Mouse (Mus musculus) heart, postnatal 14 days (tissue): ENCODE measurements at regions not wholly inside any gene's neighbourhood (a gene's known extent, or its start where the extent isn't known, plus 50 kb on each side); places are given as distances from the start of the nearest gene placed in this dataset.

Experiments used
- DNase-seq, 2 experiments: peaks; one replicate each; pipeline ENCODE4 v3.0.0; 2021 to 2022
- intact Hi-C: fragments of 180-260 bp; cut with DNase I; formaldehyde crosslinking; loops from one replicate; pipeline ENCODE4 v1.15.1; 2025

DNA sequence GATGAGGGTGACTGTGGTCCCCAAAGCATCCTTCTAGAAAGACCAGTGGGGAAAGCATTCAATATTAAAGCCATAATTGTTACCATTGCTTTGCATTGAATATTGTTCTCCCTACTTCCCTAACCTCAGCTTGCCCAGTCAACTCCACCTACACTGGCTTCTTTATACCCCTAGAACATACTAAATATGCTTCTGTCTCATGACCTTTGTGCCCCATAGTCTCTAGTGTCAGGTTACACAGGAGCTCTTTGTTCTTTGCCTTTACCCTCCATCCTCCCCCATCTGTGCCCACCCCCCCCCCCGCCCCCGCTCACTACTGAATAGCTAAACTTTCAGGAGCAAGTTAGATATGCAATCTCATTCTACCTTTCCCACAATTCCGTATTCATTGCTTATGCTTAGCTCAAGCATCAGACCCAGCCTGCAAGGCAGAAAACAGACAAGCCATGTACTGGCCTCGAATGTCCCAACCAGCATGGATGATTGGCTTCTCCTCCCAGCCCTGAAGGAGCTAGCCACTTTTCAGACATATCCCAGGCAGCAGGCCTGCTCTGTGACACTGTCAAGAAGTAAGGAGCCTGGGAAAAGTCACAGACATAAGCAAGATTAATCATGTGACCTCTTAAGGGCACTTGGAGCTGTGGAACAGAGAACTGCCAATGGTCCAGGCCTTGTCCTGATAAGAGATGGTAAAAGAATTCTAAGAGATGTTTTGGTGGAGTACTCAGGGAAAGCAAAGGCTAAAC, 410.4 kb downstream of the Insc start:
- DNase-seq: no peak
- intact Hi-C loops: no loop called here

DNA sequence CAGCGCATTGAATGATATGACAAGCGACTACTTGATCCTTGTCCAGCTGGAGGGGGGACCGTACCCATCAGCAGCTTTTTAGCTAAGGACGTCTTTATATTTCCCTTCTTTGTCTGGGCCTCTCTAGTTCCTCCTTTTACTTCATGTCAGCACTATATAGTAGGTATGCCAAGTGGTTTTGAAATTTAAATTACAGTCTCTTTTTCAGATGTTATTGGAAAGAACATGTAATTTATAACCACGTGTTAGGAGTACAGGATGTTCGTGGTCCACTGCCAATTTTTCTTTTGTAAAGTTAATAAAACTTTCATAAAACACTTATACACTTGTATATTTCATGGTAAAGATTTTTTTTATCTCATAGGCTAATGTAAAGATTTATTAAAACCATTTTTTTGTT, 426.5 kb downstream of the Insc start:
- no peak for DNase-seq
- intact Hi-C loops: no loop called here

DNA sequence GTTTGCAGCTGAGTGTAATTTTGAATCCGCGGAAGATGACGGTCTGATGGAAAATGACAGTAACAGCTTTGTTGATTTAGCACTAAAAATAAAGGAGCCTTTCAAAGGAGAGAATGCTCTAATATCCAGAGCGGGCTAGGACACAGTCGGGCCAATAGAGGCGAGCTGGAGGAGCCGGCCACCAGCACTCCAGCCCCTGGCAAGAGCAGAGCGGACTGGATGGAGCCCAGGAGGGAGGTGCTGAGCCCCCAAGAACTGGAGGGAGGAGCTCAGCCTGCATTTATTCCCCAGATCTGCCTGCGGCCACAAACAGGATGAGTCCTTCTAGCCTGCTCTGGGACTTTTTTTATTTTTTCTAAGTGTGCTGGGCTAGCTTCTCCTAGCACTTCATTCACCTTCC, 426.9 kb downstream of the Insc start:
- intact Hi-C loops: no loop called here
- DNase-seq: peak; percentile 67

DNA sequence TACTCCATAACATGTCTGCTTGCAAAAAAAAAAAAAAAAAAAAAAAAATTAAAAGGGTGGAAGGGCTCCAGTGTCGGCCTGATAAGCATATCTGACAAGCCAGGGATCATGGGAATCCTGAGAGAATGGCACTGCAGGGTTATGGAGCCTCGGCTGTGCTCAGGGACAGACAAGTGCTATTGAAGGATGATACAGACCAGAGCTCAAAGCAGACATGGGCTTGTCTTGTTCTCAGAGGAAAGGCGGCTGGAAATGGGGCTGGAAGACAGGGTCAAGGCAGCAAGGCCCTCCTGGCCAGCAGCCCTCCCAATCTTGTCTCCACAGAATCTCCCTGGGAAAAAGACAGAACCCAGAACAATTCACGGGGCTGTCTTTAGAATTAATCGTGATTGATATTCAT, 449.0 kb downstream of the Insc start:
- no peak for DNase-seq
- intact Hi-C loops: no loop called here

DNA sequence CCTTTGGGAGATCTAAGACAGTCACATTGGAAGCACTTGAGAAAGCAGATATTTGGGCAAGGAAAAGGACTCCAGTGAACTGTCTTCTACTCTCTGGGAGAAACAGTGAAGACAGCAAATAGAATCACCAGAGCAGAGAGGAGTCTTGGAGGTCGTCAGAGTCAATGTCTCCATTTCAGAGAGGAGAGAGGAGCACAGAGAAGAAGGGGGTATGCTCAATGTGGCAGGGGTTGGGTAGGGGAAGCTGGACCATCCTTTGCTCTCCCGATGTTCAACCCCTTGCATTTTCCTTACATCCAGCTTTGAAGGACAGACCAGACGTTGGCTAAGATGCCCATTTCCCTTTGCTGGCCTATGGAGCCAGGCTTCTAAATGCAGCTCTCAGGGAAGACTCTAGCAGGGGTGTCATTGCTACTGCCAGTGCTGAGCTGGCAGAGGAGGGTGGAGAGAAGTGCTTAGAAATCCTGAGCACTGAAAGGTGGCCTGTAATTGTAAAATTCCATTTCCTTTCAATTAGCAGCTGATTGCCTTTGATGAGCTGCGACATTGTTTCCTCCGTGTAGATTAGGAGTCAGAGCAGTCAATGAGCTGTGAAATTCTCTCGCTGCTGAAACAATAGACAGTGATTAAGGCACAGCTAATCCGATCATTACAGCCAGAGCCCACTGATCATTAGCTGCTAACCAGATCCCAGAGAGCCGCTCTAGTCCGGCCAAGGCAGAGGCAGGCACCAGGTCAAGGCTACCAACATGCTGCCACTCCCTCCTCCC, 449.7 kb downstream of the Insc start:
- DNase-seq: no peak
- intact Hi-C loops: no loop called here

DNA sequence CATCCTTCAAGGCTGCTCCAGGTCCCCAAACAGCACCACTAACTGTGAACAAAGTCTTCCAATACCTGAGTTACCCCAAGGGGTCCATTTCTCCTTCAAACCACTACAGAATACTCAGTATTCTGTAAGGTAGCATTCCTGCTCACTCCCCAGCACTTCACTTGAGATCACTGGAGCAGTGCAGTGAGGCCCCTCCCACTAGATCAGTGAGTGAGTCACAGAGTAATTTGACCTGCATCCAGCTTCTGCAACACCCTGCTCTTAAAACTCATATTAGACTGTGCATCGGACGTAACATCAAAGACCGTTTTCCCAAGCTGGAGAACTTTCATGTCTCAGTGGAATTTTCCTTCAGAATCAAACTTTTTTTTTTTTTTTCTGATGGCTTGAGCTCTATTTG, 461.4 kb downstream of the Insc start:
- peak in 1 of 2 experiments; percentile 15 for DNase-seq
- intact Hi-C loops: no loop called here

DNA sequence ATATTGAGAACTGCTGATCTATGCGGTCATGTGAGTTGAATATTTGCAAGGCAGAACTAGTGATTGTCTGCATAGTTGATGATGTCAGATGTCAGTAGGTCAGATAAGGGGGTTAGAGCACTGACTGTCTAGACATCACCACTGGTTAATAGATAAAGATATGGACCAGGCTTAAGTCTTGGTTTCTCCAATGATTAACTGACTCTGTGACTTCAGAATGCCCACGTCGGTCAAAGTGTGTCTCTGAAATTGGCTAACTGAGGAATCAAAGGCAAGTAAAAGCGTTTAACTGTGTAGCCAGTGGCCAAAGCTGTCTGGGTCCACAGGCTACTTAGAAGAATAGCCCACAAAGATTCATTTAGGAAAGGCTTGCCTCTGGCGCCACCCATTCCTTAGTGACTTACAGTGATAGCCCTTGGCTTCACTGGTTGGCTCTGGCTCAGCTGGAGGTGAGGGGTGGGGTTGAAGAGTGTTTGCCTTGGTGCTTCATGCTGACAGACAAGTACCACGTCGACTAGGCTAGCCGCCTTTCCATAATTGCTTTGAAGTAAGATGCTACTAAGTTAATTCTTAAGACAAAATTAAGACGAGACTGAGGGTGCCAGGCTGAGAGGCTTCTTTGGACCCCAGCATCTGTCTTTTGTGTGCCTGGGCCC, 463.1 kb downstream of the Insc start:
- DNase-seq: no peak
- intact Hi-C loops: no loop called here

DNA sequence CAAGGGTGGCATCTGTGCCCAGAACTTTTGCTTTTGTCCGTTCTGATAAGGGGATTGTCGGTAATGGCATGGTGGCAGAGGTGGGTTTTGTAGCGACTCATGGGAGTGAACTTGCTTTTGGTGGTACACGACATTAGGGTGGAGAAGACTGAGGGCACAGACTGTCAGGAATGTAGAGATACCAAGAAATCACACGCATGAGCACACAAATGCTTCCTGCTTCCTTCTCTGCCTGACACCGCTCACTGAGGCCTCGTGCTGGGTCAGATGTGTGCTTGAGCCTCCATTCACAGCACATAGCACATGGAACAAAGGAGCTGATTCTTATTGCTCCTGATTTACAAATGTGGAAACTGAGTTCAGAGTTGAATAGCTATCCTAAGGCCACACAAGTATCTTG, 465.3 kb downstream of the Insc start:
- no peak for DNase-seq
- intact Hi-C loops: no loop called here

DNA sequence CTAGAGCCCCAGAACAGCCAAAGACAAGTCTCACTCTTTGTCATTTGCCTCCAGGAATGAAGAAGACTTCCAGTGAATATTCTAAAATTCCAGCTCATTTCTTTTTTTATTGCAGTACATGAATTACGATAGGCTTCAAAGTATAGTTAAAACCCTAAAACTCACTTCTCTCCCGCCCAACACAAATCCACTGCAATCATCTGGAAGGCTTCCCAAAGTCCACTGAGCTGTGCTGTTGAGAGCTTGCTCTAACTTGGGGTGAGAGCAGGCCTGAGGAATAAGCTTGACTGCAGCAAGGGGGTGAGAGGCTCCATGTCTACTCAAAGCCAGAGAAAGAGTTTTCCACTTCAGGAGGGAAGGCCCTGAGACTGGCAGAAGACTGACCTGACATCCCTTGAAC, 466.5 kb downstream of the Insc start:
- intact Hi-C loops: no loop called here
- DNase-seq: no peak

DNA sequence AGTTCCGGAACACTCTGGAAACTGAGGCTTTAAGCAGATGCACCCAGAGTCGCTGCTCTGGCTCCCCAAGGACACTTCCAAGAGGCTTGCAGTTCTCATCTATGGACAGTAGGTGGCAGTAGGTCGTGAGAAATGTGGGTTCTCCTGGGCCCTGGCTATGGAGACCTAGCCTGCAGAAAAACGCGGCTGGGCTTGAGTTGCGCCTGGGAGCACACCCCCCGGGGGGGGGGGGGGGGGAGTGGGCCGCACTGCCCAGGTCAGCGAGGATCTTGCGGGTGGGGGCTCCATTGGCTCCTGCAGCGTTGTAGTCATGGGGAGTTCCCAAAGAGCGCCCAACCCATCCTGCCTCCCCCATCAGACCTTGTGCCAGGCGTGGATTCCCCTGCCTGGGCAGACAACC, 473.3 kb downstream of the Insc start:
- intact Hi-C loops: loop anchor here (1.0 to 5.0 kb wide), 3 partner anchors 150 to 823 kb away; no protein-coding TSS in a partner anchor
- DNase-seq: peak; percentile 86 to 92

DNA sequence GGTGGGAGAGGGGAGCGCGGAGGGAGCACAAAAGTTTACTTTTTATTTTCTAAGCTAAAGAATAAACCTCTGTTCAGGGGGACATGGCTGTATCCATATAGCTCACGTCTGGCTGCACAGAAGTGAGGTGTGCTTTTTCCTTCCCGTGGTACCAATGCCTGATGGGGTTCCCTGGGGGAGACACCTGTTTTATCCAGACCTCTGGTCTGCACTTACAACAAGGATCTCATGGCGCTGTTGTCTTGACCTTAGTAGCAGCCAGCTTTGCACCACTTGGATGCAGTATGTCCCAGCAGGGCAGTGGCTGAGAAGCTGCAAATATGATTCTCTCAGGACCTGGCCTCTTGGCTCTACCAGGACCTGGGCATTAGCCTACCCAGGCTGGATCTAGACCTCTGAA, 473.8 kb downstream of the Insc start:
- intact Hi-C loops: loop anchor here (5.0 kb wide), 2 partner anchors 150 to 295 kb away; no protein-coding TSS in a partner anchor
- peak; percentile 6 to 20 for DNase-seq

DNA sequence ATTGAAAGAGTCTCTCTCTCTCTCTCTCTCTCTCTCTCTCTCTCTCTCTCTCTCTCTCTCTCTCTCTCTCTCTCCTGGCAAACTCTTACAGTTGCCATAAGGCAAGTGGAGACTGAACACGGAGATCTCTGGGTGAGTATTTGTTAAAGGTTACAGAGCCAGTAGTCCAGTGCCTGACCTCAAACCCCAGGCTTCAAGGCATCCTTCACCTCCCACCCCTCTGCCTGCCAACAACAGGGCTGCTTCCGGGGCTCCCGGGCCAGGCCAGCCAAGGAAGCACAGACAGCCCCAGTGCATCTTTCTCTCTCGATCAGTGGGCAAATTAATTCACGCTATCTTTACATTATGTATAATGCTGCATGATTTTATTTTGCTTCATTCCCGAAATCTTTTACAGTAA, 474.2 kb downstream of the Insc start:
- no peak for DNase-seq
- intact Hi-C loops: loop anchor here (5.0 kb wide), 2 partner anchors 150 to 295 kb away; no protein-coding TSS in a partner anchor

DNA sequence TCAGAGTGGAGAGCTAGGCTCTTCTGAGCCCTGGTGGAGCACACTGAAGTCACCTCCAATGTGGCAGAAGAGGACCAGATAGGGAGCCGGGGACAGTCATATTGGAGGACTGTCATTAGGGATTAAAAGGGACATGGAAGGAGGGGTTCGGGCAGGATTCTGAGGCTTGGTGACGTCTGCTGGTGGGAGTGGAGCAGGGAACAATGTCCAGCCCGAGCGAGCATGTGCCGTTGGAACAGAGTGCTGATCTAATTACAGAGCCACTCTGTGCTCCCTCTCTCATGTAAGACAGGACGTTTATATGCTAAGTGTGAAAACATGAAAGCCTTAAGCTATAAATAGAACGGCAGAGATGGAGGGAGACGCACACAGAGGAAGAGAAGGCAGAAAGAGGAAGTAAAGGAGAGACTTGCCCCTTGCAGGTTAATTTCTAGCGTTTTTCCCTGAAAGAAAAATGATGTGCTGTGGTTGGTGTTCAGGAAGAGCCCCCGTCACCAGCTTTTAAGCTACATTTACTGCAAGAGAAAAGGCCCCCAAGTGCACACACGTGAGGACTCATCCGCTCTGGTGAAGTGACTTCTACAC, 475.2 kb downstream of the Insc start:
- intact Hi-C loops: loop anchor here (5.0 kb wide), 2 partner anchors 149 to 296 kb away; no protein-coding TSS in a partner anchor
- DNase-seq: peak in 1 of 2 experiments; percentile 12

DNA sequence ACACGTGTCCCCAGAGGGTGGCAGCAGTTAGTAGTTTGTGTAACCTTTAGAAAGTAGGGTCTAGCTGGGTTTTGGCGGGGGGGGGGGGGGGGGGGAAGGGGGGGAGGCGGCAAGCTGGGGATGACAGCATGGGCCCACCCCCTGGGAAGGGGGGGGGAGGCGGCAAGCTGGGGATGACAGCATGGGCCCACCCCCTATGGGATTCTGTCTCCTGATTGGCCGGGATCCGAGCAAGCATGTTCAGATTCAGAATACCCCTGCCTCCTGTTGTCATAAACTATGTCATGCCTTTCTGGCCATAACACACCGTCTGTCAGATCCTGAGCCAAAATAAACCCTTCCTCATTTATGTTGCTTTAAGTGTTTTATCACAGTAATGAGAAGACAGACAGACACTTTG, 479.1 kb downstream of the Insc start:
- DNase-seq: no peak
- intact Hi-C loops: no loop called here

DNA sequence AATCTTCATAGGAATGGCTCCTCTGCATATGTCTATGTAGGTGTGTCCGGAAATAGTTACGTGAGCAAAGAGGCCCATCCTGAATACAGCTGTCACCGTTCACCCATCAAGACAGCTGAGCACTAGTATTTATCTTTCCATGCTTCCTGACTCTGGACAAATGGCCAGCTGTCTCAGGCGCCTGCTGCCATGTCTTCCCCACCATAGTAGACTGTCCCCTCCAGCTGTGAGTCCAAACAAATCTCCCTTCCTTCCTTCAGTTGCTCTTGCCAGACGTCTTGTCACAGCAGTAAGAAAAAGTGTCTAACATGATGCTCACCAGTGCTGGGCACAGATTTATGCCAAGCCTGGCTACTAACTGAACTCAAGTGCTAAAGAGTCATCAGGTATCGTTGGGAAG, 487.0 kb downstream of the Insc start:
- peak in 1 of 2 experiments; percentile 4 for DNase-seq
- intact Hi-C loops: no loop called here

DNA sequence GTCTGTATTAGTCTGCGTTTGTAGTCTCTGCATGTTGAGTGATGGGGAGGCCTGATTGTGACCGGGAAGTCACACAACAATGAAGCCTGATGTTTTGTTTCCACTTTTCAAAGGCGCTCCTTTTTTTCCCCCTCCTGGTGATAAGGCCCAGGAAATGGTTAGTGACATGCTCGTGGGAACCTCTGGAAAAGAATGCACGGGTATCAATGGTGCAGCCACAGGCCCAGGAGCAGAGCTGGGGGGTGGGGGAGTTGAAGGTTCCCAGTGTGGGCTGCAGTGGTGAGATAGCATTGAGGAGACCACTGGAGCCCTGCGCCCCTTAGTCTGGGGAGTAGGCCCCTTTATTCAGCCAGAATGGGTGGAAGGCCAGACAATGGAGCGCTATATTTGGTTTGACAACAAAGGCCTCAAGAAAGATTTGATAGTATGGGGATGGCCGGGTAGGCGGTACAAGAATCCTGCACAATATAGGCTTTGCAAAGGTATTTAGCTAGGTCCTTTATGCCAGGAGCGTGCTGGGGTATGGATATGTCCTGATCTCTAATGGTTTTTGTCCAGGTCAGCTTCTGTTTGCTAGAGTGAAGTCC, 490.4 kb downstream of the Insc start:
- DNase-seq: no peak
- intact Hi-C loops: no loop called here

DNA sequence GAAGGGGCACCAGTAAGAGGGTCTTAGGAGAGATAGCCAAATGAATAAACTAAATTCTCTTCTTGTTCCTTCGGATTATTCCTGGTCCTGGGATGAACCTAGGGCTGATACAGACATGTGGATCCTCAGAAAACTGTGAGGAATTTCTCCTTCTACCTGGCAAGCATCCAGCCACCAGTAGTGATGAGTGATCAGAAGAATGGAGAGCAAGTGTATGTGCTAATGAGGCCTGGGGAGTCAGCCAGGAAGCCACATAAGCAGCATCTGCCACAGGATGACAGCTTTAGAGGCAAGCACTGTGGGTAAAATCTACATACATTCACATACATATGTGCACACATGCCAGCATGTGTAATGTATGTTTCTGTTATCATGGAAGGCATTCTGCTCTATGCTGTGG, 493.6 kb downstream of the Insc start:
- intact Hi-C loops: no loop called here
- no peak for DNase-seq

DNA sequence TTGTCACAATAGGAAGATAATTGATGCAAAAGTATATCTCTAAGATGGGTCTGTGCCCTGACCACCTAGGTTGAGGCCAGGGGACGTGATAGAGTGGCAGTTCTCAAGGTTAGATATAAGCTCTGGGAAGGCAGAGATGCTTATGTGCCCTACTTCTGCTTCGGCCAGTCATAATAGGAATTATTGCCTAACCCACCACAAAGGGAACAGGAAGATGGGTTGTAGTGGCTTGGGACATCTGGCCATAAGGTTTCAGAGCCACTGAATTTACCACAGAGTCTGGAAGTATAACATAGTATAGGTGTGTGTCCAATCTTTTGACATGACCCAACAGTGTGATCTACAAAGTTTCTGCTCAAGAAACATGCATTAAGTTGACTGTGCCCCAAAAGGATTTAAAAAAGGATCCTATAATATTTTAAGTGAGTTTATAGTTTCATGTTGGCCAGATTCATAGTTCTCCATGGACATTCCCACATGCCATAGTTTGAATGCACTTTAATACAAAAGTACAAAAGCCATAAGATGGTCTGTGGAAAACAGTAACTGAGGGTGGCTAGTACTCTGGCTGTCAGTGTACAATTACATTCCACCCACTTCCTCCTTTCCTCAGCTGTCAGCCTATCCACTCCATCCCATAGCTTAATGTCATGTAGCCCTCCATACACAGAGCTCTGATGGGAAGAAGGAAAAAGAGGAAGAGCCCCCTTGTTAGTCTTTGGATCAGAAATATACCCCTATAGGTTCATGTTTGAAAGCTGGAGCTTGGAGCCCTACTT, 508.3 kb downstream of the Insc start:
- intact Hi-C loops: no loop called here
- DNase-seq: no peak

DNA sequence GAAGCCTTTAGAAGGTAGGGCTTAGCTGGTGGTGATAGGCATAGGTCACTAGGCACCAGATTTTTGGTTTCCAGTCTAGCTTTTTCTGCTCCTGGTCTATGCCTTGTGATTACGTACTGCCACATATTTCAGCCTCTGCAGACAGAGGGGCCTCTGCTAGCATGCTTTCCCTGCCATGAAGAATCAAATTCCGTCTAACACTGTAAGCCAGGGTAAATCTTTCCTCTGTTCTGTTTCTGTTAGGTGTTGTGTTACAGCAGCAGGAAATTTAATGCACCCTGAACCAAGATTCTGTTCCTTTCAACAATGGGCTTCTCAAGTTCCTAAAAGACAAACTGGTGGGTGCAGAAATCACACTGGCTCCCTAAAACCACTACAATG, 508.9 kb downstream of the Insc start:
- intact Hi-C loops: no loop called here
- DNase-seq: no peak

DNA sequence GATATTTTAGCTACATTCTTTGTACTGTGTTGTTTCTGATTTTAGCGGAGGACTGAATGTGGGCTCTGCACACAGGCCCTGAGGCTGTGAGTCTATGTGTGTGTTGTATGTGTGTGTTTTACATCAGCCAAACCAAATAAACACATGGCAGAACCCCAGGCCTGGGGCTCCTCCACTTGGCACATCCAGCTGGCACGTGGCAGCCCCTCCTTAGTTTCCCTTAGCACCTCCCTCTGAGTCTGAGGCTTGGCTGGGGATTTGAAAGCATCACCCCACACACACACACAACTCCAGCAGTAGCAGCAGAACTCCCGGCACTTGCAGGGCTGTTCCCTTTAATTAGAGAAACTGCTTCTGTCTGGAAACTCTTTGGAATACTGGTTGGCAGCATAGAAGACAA, 515.1 kb downstream of the Insc start:
- peak in 1 of 2 experiments; percentile 5 for DNase-seq
- intact Hi-C loops: no loop called here
